Mouse (Mus musculus): ENCODE data around the gene Trim72.
"Not testable (repeated sequence)": the region's sequence is repeated elsewhere in the genome, so short reads cannot be mapped to it uniquely, and the experiment has no call there.

The Trim72 gene

GRCm38 (mm10) chr7:128006193-128006592 is 2.4 kb downstream of the Trim72 start:
- DNase-seq (ENCODE audit: low read depth, low spot score), result no peak

DNA sequence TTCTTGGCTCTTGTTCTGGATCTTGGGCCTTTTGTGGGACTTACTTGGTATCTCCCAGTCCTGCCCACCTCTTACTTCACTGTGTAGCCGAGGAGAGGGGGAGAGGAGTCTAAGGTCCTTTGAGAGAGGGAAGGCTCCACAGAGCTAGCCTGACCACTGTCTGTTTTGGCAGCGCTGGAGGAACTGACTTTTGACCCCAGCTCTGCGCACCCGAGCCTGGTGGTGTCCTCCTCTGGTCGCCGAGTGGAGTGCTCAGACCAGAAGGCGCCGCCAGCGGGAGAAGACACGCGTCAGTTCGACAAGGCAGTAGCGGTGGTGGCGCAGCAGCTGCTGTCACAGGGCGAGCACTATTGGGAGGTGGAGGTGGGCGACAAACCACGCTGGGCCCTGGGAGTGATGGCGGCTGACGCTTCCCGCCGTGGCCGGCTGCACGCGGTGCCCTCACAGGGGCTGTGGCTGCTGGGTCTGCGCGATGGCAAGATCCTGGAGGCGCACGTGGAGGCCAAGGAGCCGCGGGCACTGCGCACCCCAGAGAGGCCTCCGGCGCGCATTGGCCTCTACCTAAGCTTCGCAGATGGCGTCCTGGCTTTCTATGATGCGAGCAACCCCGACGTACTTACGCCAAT is 6.1 kb downstream of the Trim72 start:
- no peak for DNase-seq (ENCODE audit: low read depth, low spot score)

GRCm38 (mm10) chr7:128012136-128012780 is 8.5 kb downstream of the Trim72 start:
- peak; percentile 43 for DNase-seq (ENCODE audit: low read depth, low spot score)

DNA sequence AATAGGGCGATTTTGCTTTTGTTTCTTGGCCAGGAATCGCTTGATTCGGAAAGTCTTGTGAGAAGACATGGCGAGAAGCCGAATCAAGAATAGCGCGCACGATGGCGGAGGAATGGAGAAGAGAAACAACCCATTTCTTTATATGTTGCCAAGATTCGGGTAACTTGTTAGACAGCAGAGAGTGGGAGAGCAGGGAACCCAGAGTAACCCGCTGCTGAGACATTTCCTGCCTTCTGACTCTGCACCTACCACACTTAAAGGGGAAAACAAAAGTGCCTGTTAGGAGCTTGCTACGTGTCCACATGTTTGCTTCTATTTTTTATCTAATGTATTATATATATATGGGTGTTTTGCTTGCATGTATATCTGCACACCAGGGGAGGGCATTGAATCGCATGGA is 9.4 kb downstream of the Trim72 start:
- peak; percentile 65 for DNase-seq (ENCODE audit: low read depth, low spot score)

- not testable (repeated sequence) for DNase-seq (ENCODE audit: low read depth, low spot score)
These were observed 12.4 kb downstream of the Trim72 start for GRCm38 (mm10) chr7:128016134-128016533.

- DNase-seq (ENCODE audit: low read depth, low spot score), result no peak
These were observed 12.9 kb downstream of the Trim72 start for GRCm38 (mm10) chr7:128016650-128017049.

DNA sequence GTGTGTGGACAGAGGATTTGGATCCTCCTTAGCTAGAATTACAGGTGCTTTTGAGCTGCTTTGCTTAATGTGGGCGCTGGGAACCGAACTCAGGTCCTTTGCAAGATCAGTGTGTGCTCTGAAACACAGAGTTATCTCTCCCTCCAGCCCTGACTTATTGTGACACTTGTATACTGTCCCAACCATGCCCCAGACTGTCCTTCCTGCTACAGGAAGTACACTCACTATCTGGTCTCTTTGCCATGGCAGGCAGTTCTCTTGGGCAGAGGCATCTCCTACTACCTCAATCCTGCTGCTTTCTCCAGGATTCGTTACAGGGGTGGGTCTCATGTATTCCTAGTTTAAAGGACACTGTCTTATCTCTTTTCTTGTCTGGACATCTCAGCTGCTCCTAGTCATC is 14.5 kb downstream of the Trim72 start:
- DNase-seq (ENCODE audit: low read depth, low spot score), result no peak

DNA sequence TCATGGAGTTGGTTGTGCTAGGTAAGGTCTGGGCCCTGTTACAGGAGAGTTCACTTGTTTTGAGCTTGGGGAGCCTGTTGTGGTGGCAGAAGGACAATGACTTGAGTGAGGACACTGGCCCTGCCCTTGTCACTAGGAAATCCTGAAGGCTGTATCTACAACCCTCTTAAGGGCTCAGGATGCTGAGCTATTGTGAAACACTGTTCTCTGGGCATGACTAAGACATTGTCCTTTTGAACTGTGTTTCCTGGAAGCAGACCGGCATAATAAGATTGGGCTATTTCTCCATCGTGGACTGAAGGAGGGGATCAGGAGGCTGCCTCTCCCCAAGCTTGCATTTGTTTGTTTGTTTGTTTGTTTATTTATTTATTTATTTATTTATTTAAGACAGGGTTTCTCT is 15.4 kb downstream of the Trim72 start:
- no peak for DNase-seq (ENCODE audit: low read depth, low spot score)

- no peak for DNase-seq (ENCODE audit: low read depth, low spot score)
These were observed 19.2 kb downstream of the Trim72 start for GRCm38 (mm10) chr7:128022974-128023373.

DNA sequence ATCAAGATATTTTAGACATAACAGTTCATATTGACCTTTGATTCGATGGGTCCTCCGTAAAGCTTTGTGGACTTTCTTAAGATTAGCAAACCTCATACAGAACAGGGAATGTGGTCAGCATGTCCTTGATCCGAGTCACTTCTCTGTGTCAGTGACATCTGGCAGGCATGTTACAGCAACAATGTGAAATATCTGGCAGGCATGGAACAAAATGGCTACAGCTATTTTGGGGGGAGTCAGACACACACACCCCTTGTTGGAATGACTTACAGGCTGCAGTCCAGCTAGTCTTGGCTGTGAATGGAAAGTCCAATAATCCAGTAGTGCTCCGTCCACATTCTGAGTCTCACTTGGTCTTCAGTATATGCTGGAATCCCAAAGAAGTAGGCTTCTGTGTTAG is 19.8 kb downstream of the Trim72 start:
- no peak for DNase-seq (ENCODE audit: low read depth, low spot score)

- DNase-seq (ENCODE audit: low read depth, low spot score), result no peak
These were observed 20.6 kb downstream of the Trim72 start for GRCm38 (mm10) chr7:128024364-128024763.

DNA sequence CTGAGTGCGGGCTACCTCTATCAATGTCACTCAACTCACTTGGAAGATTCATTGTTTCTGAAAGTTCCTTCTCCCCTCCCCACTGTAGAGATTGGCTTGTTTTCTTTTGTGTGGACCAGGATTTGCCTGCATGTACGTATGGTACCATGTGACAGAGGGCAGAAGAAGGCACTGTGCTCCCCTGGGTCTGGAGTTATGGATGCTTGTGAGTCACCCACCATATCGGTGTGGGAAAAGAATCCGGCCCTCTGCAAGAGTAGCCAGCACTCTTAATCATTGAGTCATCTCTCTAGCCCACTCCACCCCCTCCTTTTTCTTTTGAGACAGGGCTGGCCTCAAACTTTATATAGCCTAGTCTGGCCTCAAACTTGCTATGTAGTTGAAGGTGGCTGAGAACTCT is 21.2 kb downstream of the Trim72 start:
- no peak for DNase-seq (ENCODE audit: low read depth, low spot score)

DNA sequence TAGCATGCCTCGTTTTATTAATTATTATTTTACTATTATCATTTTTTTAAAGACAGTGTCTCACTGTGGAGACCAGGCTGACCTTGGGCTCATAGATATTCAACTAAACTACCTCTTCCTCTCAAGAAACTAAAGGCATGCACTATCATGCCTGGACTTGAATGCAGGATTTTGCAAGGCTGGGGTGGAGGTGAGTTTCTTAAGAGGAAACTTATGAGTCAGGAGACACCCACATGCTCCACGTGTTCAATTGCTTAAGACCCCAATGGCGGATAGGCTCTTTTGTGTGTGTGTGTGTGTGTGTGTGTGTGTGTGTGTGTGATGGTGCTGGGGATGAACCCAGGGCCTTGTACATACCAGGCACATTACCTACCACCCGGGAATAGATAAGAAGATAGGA is 21.6 kb downstream of the Trim72 start:
- DNase-seq (ENCODE audit: low read depth, low spot score), result no peak

DNA sequence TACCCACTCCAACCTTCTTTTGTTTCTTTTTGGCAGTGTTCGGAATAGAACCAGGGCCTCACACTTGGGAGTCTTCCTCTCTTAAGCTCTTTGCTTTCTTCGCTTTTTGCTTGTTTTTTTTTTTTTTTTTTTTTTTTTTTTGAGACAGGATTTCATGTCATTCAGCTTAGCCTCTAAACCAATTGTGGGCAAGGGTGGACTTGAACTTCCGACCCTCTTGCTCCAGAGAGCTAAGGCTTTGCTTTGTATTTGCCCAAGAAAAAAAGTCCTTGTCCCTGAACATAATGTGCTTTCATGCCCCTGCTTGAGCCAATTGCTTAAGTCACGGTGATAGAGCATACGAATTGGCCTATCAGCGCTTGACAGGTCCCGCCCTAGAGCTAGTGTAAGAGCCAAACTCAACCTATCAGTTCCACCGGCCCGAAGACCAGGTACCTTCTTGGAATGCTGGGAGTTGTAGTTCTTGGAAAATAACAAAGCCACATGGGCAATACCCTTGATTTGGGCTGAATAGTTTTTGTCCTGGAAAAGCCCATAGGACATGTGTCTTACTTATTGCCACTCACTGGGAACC is 27.7 kb downstream of the Trim72 start:
- peak; percentile 41 for DNase-seq (ENCODE audit: low read depth, low spot score)

DNA sequence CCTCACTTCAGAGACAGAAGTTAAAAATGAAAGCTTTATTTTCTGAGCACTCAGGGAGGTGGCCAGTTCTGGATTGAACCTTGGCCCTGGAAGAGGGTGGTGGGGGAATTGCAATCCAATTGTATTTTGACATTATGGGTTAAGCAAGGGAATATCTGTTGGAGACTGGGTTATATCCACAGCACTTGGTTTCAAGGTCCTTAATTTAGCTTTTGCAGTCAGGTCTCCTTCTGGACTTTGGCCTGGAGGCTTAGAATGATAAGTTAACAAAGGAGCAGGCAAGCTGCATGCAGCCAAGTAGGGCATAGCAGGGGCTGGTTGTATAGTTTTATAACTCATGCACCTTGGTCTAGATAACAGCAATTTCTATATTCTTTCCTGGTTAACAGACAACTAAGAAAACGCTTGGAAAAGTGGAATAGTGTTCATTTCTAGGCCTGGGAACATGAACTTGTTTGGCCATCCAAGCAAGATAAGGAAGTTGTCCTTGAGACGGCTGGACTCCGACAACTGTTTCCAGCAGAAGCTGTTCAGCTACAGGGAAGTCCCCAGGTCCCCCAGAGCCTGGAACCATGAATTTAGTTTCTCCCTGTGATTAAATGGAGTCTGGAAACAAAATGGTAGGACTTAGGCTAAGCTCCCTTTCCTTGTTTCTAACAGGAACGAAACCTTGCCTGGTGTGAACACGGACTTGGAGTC is 28.7 kb downstream of the Trim72 start:
- no peak for DNase-seq (ENCODE audit: low read depth, low spot score)

DNA sequence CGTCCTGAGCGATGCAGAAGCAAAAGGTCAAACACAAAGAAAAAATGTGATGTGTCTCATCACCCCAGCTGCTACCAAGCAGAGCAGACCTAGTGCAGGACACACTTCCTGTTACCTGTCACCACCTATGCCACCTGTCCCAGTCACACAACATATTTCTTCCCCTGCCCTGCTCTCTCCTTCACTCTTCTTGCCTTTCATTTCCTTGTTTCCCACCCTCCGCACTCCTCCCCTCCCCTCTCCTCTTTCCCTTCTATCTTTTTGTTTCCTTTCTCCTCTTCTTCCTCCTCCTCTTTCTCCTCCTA is 29.2 kb downstream of the Trim72 start:
- no peak for DNase-seq (ENCODE audit: low read depth, low spot score)

DNA sequence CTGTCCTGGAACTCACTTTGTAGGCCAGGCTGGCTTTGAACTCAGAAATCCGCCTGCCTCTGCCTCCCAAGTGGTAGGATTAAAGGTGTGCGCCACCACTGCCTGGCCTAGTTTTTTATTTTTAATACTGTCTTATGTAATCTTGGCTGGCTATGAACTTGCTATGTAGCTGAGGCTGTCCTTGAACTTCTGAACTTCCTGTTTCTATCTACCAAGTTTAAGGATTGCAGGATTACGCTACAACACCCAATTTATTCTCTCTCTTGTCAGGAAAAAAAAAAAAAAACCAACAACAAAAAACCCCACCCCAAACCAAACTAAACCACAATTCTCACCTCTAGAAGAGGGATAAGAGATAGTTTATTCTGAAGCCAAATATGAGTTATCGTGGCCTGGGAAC is 29.9 kb downstream of the Trim72 start:
- no peak for DNase-seq (ENCODE audit: low read depth, low spot score)

DNA sequence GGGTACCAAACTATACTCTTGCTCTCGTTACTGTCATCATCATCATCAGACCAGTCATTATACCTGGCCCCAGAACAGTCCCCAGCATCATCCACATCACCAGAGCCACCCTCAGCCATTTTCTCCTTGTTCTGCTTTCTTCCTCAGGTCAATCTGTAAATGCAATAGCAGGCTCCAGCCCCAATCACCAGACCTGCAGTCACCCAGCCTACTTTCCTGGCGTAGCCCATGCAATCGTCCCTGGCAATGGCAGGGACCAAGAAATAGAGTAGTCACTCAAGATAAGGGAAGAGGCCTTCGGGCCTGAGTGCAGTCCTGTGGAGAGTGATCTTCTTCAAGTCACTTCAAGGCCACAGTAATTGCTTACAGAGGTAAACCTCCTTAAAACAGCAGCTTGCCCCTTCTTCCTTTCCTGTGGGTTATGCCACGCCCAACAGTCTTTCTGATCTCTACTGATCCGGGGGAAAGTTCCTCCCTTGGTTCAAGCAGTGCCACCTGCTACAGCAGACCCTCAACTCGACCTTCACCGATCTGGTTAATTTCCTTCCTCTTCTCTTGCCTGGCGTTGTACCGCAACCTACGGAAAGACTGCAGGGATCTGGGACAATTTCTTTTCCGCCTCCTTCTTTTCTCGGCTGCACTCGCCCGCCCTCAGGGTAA is 38.5 kb downstream of the Trim72 start:
- DNase-seq (ENCODE audit: low read depth, low spot score), result not testable (repeated sequence)

GRCm38 (mm10) chr7:128044142-128044785 is 40.5 kb downstream of the Trim72 start:
- DNase-seq (ENCODE audit: low read depth, low spot score), result no peak

- no peak for DNase-seq (ENCODE audit: low read depth, low spot score)
These were observed 41.9 kb downstream of the Trim72 start for GRCm38 (mm10) chr7:128045640-128046039.

DNA sequence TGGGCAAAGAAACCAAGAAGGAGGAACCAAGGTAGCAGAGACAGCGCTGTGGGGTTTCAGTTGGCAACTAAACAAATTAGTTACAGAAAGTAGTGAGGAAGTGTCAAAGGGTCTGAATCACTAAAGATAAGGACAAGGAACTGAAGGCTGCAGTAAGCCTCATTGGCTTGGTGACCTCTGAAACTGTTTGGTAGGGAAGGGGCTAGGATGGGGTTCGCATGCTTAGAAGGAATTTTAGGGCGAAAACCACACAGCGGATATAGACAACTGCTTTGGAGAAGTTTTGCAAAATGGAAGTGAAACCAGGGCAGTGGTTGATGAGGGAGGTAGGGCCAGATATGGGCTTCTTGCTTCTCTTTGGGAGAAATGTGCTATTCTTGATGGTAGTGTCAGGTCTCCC is 45.1 kb downstream of the Trim72 start:
- DNase-seq (ENCODE audit: low read depth, low spot score), result peak; percentile 53

- no peak for DNase-seq (ENCODE audit: low read depth, low spot score)
These were observed 45.5 kb downstream of the Trim72 start for GRCm38 (mm10) chr7:128049254-128049653.
